Mouse (Mus musculus) heart, postnatal 0 days (tissue): ENCODE results near the gene Tm7sf2. TPM values are rescaled to one million over a fixed set of nuclear protein-coding genes. Genes with fewer than 3 reads are reported as not detected.
A peak's percentile ranks its signal among the peaks of the same experiment; 100 is the strongest.

Experiments
- ATAC-seq: fragments of 200-750 bp; cut with Nextera tagmentation; 2 replicates; pipeline ENCODE4 v1.8.0; 2017; ENCODE audit warnings: low read depth, moderate number of reproducible peaks, moderate library complexity; ENCODE audit not compliant: insufficient read depth
- DNase-seq: peaks from one replicate; pipeline ENCODE4 v3.0.0-alpha.2; 2016; ENCODE audit warnings: low spot score
- H3K27ac ChIP-seq: fragments of 300-500 bp; sonication (generic); 2 replicates; pipeline ENCODE4 v1.5.1; 2014; ENCODE audit warnings: low read depth, mild to moderate bottlenecking
- H3K27me3 ChIP-seq: fragments of 300-500 bp; sonication (generic); 2 replicates; pipeline ENCODE4 v1.6.1; 2014; ENCODE audit warnings: low read length, mixed read lengths; ENCODE audit not compliant: control insufficient read depth, insufficient read depth
- H3K36me3 ChIP-seq: fragments of 300-500 bp; sonication (generic); replicated peaks from 2 replicates; pipeline ENCODE4 v1.6.1; 2014; ENCODE audit warnings: low read length, mixed read lengths; ENCODE audit not compliant: control insufficient read depth, insufficient read depth
- H3K4me1 ChIP-seq: fragments of 300-500 bp; sonication (generic); 2 replicates; pipeline ENCODE4 v1.6.1; 2014; ENCODE audit warnings: antibody characterized with exemption; ENCODE audit not compliant: control insufficient read depth, insufficient read depth
- H3K4me2 ChIP-seq: fragments of 300-500 bp; sonication (generic); 2 replicates; pipeline ENCODE4 v1.6.1; 2014; ENCODE audit warnings: low read depth, mild to moderate bottlenecking, low read length, moderate library complexity
- H3K4me3 ChIP-seq: fragments of 300-500 bp; sonication (generic); 2 replicates; pipeline ENCODE4 v1.5.1; 2014; ENCODE audit warnings: low read depth, low read length
- H3K9ac ChIP-seq: fragments of 300-500 bp; sonication (generic); replicated peaks from 2 replicates; pipeline ENCODE4 v1.6.1; 2014; ENCODE audit warnings: low read depth, low read length, mixed read lengths
- H3K9me3 ChIP-seq: fragments of 300-500 bp; sonication (generic); replicated peaks from 2 replicates; pipeline ENCODE4 v1.6.1; 2016; ENCODE audit warnings: low read length; ENCODE audit not compliant: control insufficient read depth
- CTCF ChIP-seq: IDR thresholded peaks from 2 replicates; pipeline ENCODE4 v1.5.1; 2016; ENCODE audit warnings: antibody characterized with exemption, control low read depth, low read depth
- EP300 ChIP-seq: IDR thresholded peaks from 2 replicates; pipeline ENCODE4 v1.6.1; 2016; ENCODE audit warnings: antibody characterized with exemption, low read depth
- WGBS: fragments of 180-500 bp; shearing (Covaris S2); extraction: QIAGEN DNeasy Blood & Tissue Kit; methylation state at CpG from one replicate; pipeline ENCODE4 v1.1.7; 2014; 5-methylcytosine and 5-hydroxymethylcytosine counted together
- polyA plus RNA-seq: library from polyadenylated mRNA; unstranded; fragments of >200 nt; fragmentation: Nextera tagmentation; extraction: Ambion mirVana; gene quantifications from 2 replicates; pipeline ENCODE4 v1.2.1, GENCODE M21; 2015
- total RNA-seq: library from RNA; depleted of rRNA; stranded (reverse); fragments of >200 nt; gene quantifications from 2 replicates; pipeline ENCODE4 v1.2.3, GENCODE M21; 2014; ENCODE audit warnings: low replicate concordance

Tm7sf2 gene
- total and polyA plus RNA-seq, 2 experiments from 2014 or later, result 3.3 to 14.4 TPM

DNA sequence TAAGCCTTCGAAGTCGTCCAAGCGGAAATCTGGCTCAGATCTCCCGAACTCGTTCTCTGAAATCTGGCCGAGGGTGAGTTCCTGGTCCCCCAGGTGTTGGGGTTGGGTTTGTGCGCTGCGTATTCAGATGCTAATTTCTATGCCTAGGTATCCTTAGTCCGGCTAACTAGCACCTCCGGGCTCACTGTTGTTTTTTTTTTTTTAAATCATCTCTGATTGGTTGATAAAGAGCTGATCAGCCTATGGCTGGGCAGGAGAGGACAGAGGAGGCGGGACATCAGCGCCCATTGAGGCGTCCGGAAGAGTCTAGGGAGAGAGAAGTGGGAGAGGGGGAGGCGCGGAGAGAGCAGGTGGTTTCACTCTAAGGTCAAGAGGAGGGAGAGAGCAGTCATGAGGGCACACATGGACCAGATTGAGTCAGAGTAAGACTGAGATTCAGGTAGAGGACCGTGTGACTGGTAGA lies 17.3 kb upstream of the Tm7sf2 start:
- TF ChIP-seq CTCF (no peak), EP300 (no peak)
- WGBS, result 0% methylated on average over 17 of the region's 17 CpGs
- Histone ChIP-seq H3K9ac (peak overlapping the region; percentile 44), H3K9me3 (no peaks in the 10 kb centered on the region), H3K27me3 (no peaks in the 10 kb centered on the region), H3K27ac (peak overlapping the region; percentile 52; the same call in 1 of the 2 replicates), H3K4me1 (peaks cover 13% of the 10 kb centered on the region), H3K36me3 (peaks cover 38% of the 10 kb centered on the region), H3K4me3 (peak overlapping the region; percentile 72), H3K4me2 (peak overlapping the region; percentile 87)
- DNase-seq, result peak; percentile 50
- peak; percentile 59 for ATAC-seq

DNA sequence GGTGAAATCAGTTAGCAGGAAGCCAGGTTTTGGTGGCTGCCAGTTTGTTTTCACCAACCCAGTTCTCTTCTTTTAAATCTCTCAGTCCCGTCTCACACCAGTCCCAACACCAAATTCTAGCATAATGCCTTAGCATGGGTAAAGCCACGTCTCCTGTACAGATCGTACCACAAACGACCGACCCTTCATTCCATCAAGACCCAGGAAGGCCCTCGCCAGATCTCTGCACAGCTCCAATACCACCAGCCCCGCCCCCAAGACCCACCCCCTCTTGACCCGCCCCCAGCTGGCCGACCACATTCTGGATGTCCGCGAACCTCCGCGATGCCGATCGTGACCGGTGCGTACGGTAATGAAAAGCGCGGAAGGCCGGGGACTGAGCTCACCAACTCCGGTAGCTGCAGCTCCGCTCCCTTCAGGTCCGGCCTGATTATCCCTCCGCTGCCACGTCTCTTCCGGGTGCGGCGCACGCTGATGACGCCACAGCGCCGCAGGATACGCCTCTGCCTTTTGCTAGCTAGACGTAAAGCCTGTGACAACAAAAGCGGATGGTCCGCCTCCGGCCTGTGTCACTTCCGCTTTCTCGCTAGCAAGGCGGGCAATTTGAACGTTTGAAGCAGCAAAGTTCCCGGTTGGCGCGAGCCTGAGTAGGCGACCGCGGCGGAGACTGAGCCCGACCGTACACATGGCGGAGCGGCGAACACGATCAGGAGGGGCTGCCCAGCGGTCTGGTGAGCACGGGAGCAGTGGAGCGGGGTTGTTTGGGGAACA lies 16.5 kb upstream of the Tm7sf2 start, which contains the start of the genes Zfpl1 and Cdca5:
Gene Zfpl1 (minus strand): TSS at position 479 of the 771 bp plus-strand sequence.
Gene Cdca5 (plus strand): TSS at position 506 of the 771 bp plus-strand sequence.
- Histone ChIP-seq H3K4me3 (peak within 1 kb of the TSS; percentile 72), H3K27ac (peak within 1 kb of the TSS; percentile 60), H3K9me3 (no peaks in the 10 kb centered on the region), H3K27me3 (no peaks in the 10 kb centered on the region), H3K4me2 (peak within 1 kb of the TSS; percentile 87), H3K9ac (peak within 1 kb of the TSS; percentile 73), H3K4me1 (peaks cover 13% of the 10 kb centered on the region), H3K36me3 (peaks cover 38% of the 10 kb centered on the region)
- DNase-seq, result peak; percentile 96
- WGBS, result under 1% methylated on average over 58 of the region's 58 CpGs
- TF ChIP-seq EP300 (0 out of 2 replicates have a peak, but pooled peaks have one; percentile 56), CTCF (no peak)
- ATAC-seq, result peak; percentile 92

DNA sequence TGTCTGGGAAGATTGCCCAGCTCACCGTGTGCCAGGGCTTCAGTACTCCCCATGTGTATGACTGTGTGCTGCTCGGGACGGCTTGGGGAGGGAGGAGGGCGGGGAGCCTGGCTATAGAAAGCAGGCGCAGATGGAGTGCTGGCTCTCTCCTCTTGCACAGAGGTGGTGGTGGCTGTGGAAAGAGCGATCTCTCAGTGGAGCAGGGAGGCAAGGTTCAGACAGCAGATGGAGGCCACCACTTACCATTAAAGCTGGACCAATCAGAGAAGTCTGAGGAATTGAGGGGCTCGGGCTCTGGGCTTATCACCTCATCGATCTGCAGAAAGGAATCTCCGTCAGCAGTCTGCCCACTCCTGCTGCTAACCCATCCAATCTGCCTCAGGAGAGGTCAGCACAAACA lies 14.0 kb upstream of the Tm7sf2 start, which contains the start of gene Gm28374:
Gene Gm28374 (minus strand): TSS at position 101 of the 400 bp plus-strand sequence.
- 86% methylated on average over 9 of the region's 9 CpGs for WGBS
- no peak for ATAC-seq

DNA sequence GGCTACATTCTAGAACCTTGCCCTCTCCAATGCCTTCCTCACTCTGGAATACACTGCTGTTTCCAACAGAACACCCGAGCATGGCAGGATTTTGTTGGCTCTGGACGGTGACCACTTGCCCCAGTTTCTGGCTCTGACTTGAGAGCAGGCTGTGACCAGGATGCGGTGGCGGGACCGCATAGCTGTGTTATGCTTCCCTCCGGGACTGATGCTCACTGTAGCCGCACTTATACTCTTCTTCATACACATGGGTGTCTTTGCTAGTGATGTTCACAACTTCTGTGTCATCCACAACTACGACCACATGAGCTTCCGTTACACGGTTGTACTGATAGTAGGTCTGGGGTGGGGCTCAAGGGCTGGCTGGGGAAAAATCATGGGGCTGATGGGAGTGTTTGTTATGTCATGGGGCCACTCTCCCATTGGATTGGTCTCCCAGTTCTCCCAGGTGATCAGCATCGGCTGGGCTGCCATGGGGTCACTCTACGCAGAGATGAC lies 11.9 kb upstream of the Tm7sf2 start, which contains the start of gene Tmem262:
Gene Tmem262 (plus strand): TSS at position 51 of the 498 bp plus-strand sequence.
- Histone ChIP-seq H3K4me2 (no peak within 1 kb of the TSS), H3K27me3 (no peaks in the 10 kb centered on the region), H3K4me1 (peaks cover 18% of the 10 kb centered on the region), H3K36me3 (peaks cover 30% of the 10 kb centered on the region), H3K9me3 (no peaks in the 10 kb centered on the region), H3K27ac (no peak within 1 kb of the TSS), H3K9ac (no peak within 1 kb of the TSS), H3K4me3 (no peak within 1 kb of the TSS)
- DNase-seq, result no peak
- no peak for ATAC-seq
- WGBS, result 87% methylated on average over 12 of the region's 12 CpGs
- no peak for TF ChIP-seq CTCF
- TF ChIP-seq EP300, result no peak

More for the DNA sequence above, 14.0 kb upstream of the Tm7sf2 start, which contains the start of gene Gm28374:
- H3K9me3 ChIP-seq, result no peaks in the 10 kb centered on the region
- H3K4me2 ChIP-seq, result no peak within 1 kb of the TSS
- H3K27me3 ChIP-seq, result no peaks in the 10 kb centered on the region
- no peak for DNase-seq
- H3K9ac ChIP-seq, result no peak within 1 kb of the TSS
- H3K4me1 ChIP-seq, result peaks cover 17% of the 10 kb centered on the region
- H3K36me3 ChIP-seq, result peaks cover 28% of the 10 kb centered on the region
- no peak within 1 kb of the TSS for H3K4me3 ChIP-seq
- TF ChIP-seq EP300 (no peak), CTCF (no peak)
- no peak within 1 kb of the TSS for H3K27ac ChIP-seq

DNA sequence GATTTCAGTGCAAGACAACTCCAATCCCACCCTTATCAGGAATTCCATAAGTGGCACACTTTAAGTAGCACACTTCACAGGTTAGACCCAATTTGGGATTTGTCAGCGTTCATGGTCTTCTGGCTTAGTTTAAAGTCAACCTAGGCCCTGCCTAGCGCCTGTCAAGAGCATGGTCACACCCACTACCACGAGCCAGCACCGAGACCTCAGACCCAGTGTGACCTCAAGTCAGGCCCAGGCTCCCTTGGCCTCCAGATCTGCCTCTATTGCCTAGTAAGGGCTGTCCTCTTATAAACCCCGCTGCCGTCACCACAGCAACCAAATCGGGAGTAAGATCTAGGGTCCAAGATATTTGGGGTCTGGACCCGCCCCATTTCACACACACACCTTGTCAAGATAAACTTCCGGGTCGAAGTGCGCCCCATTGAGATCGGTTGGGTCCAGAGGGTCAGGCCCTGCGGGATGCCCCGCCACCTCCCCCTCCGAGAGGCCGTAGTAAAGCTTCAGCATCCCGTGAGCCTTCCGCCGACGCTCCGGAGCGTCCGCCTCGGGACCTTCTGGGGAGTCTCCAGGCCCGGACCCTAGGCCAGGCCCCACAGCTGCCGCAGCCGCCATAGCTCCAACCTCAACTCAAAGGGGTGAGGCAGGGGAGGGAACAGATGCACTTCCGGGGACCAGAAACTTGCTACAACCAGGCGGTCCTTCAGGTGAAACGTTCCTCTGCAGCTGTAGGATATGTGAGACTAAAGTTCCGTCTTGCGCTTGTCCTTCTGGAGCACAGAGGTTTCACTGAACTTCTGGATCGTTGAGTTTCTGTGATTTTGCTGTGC lies 8.6 kb upstream of the Tm7sf2 start, which contains the start of gene Vps51:
Gene Vps51 (minus strand): TSS at position 668 of the 830 bp plus-strand sequence.
- H3K27me3 ChIP-seq, result no peaks in the 10 kb centered on the region
- peak; percentile 91 for DNase-seq
- H3K4me3 ChIP-seq, result peak within 1 kb of the TSS; percentile 98
- peaks cover 39% of the 10 kb centered on the region for H3K36me3 ChIP-seq
- H3K9me3 ChIP-seq, result no peaks in the 10 kb centered on the region
- WGBS, result 1% methylated on average over 33 of the region's 33 CpGs
- no peak for TF ChIP-seq CTCF
- peak; percentile 40; the same call in 1 of the 2 replicates for TF ChIP-seq EP300
- H3K4me2 ChIP-seq, result peak within 1 kb of the TSS; percentile 98
- peaks cover 11% of the 10 kb centered on the region for H3K4me1 ChIP-seq
- H3K9ac ChIP-seq, result peak within 1 kb of the TSS; percentile 76
- H3K27ac ChIP-seq, result peak within 1 kb of the TSS; percentile 86
- peak; percentile 90 for ATAC-seq
